Mouse (Mus musculus) G1E (cell line): ENCODE data around the gene Zfp622.

Experiments
- CTCF ChIP-seq: IDR thresholded peaks from 2 replicates; pipeline ENCODE4 v1.5.1; 2012; ENCODE audit warnings: low read depth, low read length, inconsistent platforms, mixed read lengths
- GATA1 ChIP-seq: IDR thresholded peaks from 2 replicates; pipeline ENCODE4 v1.6.1; 2012; ENCODE audit warnings: borderline replicate concordance, low read length, inconsistent platforms, mixed read lengths
- GATA2 ChIP-seq: IDR thresholded peaks from 2 replicates; pipeline ENCODE4 v1.6.1; 2012; ENCODE audit warnings: low read depth, low read length, inconsistent platforms, borderline replicate concordance
- TAL1 ChIP-seq: conservative IDR thresholded peaks from 2 replicates; pipeline ENCODE4 v1.6.1; 2012; ENCODE audit warnings: low read depth, low read length, inconsistent platforms, mixed read lengths

GRCm38 (mm10) chr15:25972758-25973157 is 11.4 kb upstream of the Zfp622 start:
- TF ChIP-seq CTCF (no peak), GATA1 (no peak), TAL1 (no peak), GATA2 (no peak)
